In genomic region chr4:74222360-74222759, GRCm38 (mm10) we compare ENCODE assay signal across 9 mouse cellular contexts. TPM values are rescaled to one million over a fixed set of nuclear protein-coding genes. Genes with fewer than 3 reads are reported as not detected.
DNase-seq lines count a peak whose midpoint lies in the region; ATAC-seq and TF ChIP-seq lines count a peak whose summit lies in the region.
"Had no signal": no experiment of that assay in that cellular context is flagged by ENCODE, and none has a peak within 500 bp of the region (broad histone marks: within the 10 kb centered on the region; RNA-seq: fewer than 3 reads in every experiment).

No protein-coding gene starts in this region.

- H3K36me3 ChIP-seq in liver, embryonic 14.5 days (replicated peaks; ENCODE audit: control insufficient read depth, insufficient read depth, low read depth) = no peaks in the 10 kb centered on the region
- no peaks in the 10 kb centered on the region for H3K36me3 ChIP-seq in liver, embryonic 11.5 days (ENCODE audit: control insufficient read depth, insufficient read depth, low read length)

- H3K27ac ChIP-seq in liver, embryonic 14.5 days = no peak overlapping the region
- H3K27ac ChIP-seq in liver, embryonic 11.5 days (ENCODE audit: low read depth, low read length) = no peak overlapping the region

- no peaks in the 10 kb centered on the region for H3K27me3 ChIP-seq in liver, embryonic 14.5 days (ENCODE audit: control insufficient read depth, insufficient read depth, low read length)
- H3K27me3 ChIP-seq in liver, embryonic 11.5 days (replicated peaks; ENCODE audit: control insufficient read depth, insufficient read depth, low read length) = no peaks in the 10 kb centered on the region

- no peak overlapping the region for H3K4me2 ChIP-seq in liver, embryonic 14.5 days (ENCODE audit: low read depth)
- H3K4me2 ChIP-seq in liver, embryonic 11.5 days = no peak overlapping the region

- no peaks in the 10 kb centered on the region for H3K9me3 ChIP-seq in liver, embryonic 14.5 days (ENCODE audit: control insufficient read depth, low read length)
- H3K9me3 ChIP-seq in liver, embryonic 11.5 days (ENCODE audit: control insufficient read depth, low read length) = no peaks in the 10 kb centered on the region

- no peak overlapping the region for H3K4me3 ChIP-seq in liver, embryonic 14.5 days (ENCODE audit: insufficient read depth in 1 of 2, low read depth in 2 of 2, low read length in 2 of 2)
- H3K4me3 ChIP-seq in liver, embryonic 11.5 days (ENCODE audit: low read depth, low read length) = no peak overlapping the region

- peak; percentile 40 for DNase-seq in embryo, embryonic 10 days (ENCODE audit: low spot score)
- no peak for DNase-seq in embryo, embryonic 9.5 days (ENCODE audit: extremely low spot score)
- DNase-seq in liver, embryonic 14.5 days (ENCODE audit: low read depth in 3 of 3, low spot score in 3 of 3) = no peak
- no peak for DNase-seq in liver, embryonic 11.5 days (ENCODE audit: low spot score)
- DNase-seq in brain, embryonic 14.5 days (ENCODE audit: low read depth) = peak; percentile 28
- DNase-seq in heart, postnatal 25 days (ENCODE audit: low spot score) = no peak
- DNase-seq in layer of hippocampus, adult 11-12 months (ENCODE audit: low spot score) = no peak
- DNase-seq: kidney, postnatal 14 days had no signal

- peak; percentile 56; the same call in 1 of the 2 replicates for TF ChIP-seq CTCF in liver, embryonic 14.5 days (IDR thresholded peaks at IDR 0.05; ENCODE audit: low read depth)
- peak; percentile 43; the same call in 1 of the 2 replicates for TF ChIP-seq CTCF in brain, embryonic 14.5 days (IDR thresholded peaks at IDR 0.05; ENCODE audit: borderline replicate concordance, extremely low read depth, insufficient read depth, insufficient read length)

- no peaks in the 10 kb centered on the region for H3K4me1 ChIP-seq in liver, embryonic 14.5 days (replicated peaks; ENCODE audit: control insufficient read depth in 2 of 2, insufficient read depth in 2 of 2, low read length in 1 of 2)
- no peaks in the 10 kb centered on the region for H3K4me1 ChIP-seq in liver, embryonic 11.5 days (replicated peaks; ENCODE audit: control insufficient read depth, insufficient read depth, low read length)

- intact Hi-C loops in heart, postnatal 25 days (cut with DNase I) = no loop called here

- no peak for TF ChIP-seq EP300 in liver, embryonic 14.5 days (IDR thresholded peaks at IDR 0.05; ENCODE audit: low read depth)

- no peak for ATAC-seq in liver, embryonic 14.5 days (ENCODE audit: insufficient read depth)
- ATAC-seq in liver, embryonic 11.5 days (replicated peaks; ENCODE audit: low FRiP score) = no peak
- peak; percentile 88 for ATAC-seq in megakaryocyte-erythroid progenitor cell, adult 5-6 weeks (replicated peaks; ENCODE audit: low FRiP score, low TSS enrichment, poor library complexity, severe bottlenecking)

- no peak overlapping the region for H3K9ac ChIP-seq in liver, embryonic 14.5 days (replicated peaks)
- H3K9ac ChIP-seq in liver, embryonic 11.5 days (ENCODE audit: low read depth, low read length) = no peak overlapping the region

- WGBS in liver, embryonic 14.5 days (ENCODE audit: insufficient replicate concordance) = 16% methylated on average over 3 of the region's 3 CpGs
- WGBS in liver, embryonic 11.5 days = 23% methylated on average over 3 of the region's 3 CpGs

- no peak for TF ChIP-seq POLR2A in brain, embryonic 14.5 days (IDR thresholded peaks at IDR 0.05; ENCODE audit: borderline replicate concordance, extremely low read depth, insufficient read depth, insufficient read length, poor library complexity, severe bottlenecking)

RNA-seq across cellular contexts. Expression of gene Kdm4c, which starts 19.9 kb away (rescaled TPM):
- polyA plus RNA-seq in liver, embryonic 14.5 days (2012; rRNA removed) = 1.2 and 2.1 TPM in 2 replicates
- polyA plus RNA-seq in liver, embryonic 14.5 days (2014; fragmentation: Nextera tagmentation; extraction: Ambion mirVana) = 4.1 and 4.9 TPM in 2 replicates
- polyA plus RNA-seq in liver, embryonic 11.5 days (2014; fragmentation: Nextera tagmentation; extraction: Ambion mirVana) = 9.9 and 10.5 TPM in 2 replicates
- polyA plus RNA-seq in brain, embryonic 14.5 days (2012; rRNA removed) = 9.6 and 12.3 TPM in 2 replicates
- total RNA-seq in megakaryocyte-erythroid progenitor cell, adult 5-6 weeks (2014; fragmentation: Nextera tagmentation) = 16.8 and 21.4 TPM in 2 replicates
- total RNA-seq in megakaryocyte-erythroid progenitor cell, adult 5-6 weeks (2017) = 20.2 and 27.0 TPM in 2 replicates
- total RNA-seq in heart, postnatal 25 days (2021) = 10 to 100 TPM; 12.3 to 12.8 TPM

Comparison
In these comparisons a context has a peak if more than half of its experiments do, and no peak if none do; other contexts are left out.
1. DNase-seq: peak in embryo, embryonic 10 days (single experiment) and brain, embryonic 14.5 days (single experiment); none in embryo, embryonic 9.5 days (single experiment), liver, embryonic 14.5 days (0 of 3), liver, embryonic 11.5 days (single experiment), heart, postnatal 25 days (single experiment) and layer of hippocampus, adult 11-12 months (single experiment).